In the genomic region with DNA sequence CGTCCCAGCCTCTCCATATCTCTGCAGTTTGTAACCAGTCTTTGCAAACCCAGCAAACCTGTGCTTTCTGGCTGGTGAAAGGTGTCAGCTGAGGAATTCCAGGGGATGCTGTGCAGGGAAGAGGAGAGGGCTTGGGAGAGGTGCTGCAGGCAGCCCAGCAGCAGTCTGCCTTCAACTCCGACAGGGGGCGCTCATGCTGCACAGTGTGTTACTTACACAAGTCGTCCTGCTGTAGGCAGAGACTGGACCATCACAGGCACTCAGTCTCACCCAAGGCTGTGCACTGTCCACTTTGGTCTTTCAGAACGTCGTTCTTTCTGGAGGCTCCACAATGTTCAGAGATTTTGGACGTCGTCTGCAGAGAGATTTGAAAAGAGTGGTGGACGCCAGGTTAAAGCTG, we compare ENCODE assay signal across 8 mouse cellular contexts.
A peak's percentile ranks its signal among the peaks of the same experiment; 100 is the strongest.
DNase-seq lines count a peak whose midpoint lies in the region; ATAC-seq and TF ChIP-seq lines count a peak whose summit lies in the region.

No protein-coding gene starts in this region.

- H3K36me3 ChIP-seq in intestine, embryonic 14.5 days (ENCODE audit: control insufficient read depth, insufficient read depth, low read length): no peaks in the 10 kb centered on the region
- no peaks in the 10 kb centered on the region for H3K36me3 ChIP-seq in intestine, embryonic 16.5 days (ENCODE audit: control insufficient read depth, insufficient read depth, low read length)
- no peaks in the 10 kb centered on the region for H3K36me3 ChIP-seq in hindbrain, embryonic 15.5 days
- no peaks in the 10 kb centered on the region for H3K36me3 ChIP-seq in lung, postnatal 0 days (ENCODE audit: insufficient read depth, low read length)

- no peak for ATAC-seq in intestine, embryonic 14.5 days (replicated peaks; ENCODE audit: low FRiP score, low TSS enrichment, low read depth)
- ATAC-seq in intestine, embryonic 16.5 days: no peak
- ATAC-seq in hindbrain, embryonic 15.5 days (ENCODE audit: low FRiP score, low read depth): peak; percentile 60; the same call in 1 of the 2 replicates
- no peak for ATAC-seq in lung, postnatal 0 days
- no peak for ATAC-seq in erythroblast, adult 5-6 weeks (replicated peaks; ENCODE audit: low FRiP score, poor library complexity, severe bottlenecking)

- H3K4me2 ChIP-seq in intestine, embryonic 14.5 days (ENCODE audit: low read length): no peak overlapping the region
- H3K4me2 ChIP-seq in intestine, embryonic 16.5 days (ENCODE audit: low read depth, low read length): no peak overlapping the region
- no peak overlapping the region for H3K4me2 ChIP-seq in hindbrain, embryonic 15.5 days
- H3K4me2 ChIP-seq in lung, postnatal 0 days (replicated peaks; ENCODE audit: low read depth, low read length): no peak overlapping the region

- no peaks in the 10 kb centered on the region for H3K27me3 ChIP-seq in intestine, embryonic 14.5 days (replicated peaks; ENCODE audit: control insufficient read depth, insufficient read depth, low read length)
- no peaks in the 10 kb centered on the region for H3K27me3 ChIP-seq in intestine, embryonic 16.5 days (replicated peaks; ENCODE audit: control insufficient read depth, insufficient read depth, low read length)
- H3K27me3 ChIP-seq in hindbrain, embryonic 15.5 days: no peaks in the 10 kb centered on the region
- H3K27me3 ChIP-seq in lung, postnatal 0 days (replicated peaks; ENCODE audit: insufficient read depth, low read length): no peaks in the 10 kb centered on the region

- no peak overlapping the region for H3K27ac ChIP-seq in intestine, embryonic 14.5 days (ENCODE audit: low read depth)
- no peak overlapping the region for H3K27ac ChIP-seq in intestine, embryonic 16.5 days (ENCODE audit: low read length)
- no peak overlapping the region for H3K27ac ChIP-seq in hindbrain, embryonic 15.5 days (replicated peaks)
- no peak overlapping the region for H3K27ac ChIP-seq in lung, postnatal 0 days (ENCODE audit: low read length)

- peak; percentile 41 for TF ChIP-seq CTCF in lung, postnatal 0 days (IDR thresholded peaks at IDR 0.05)

- no peak overlapping the region for H3K4me3 ChIP-seq in intestine, embryonic 14.5 days (ENCODE audit: low read depth, low read length)
- no peak overlapping the region for H3K4me3 ChIP-seq in intestine, embryonic 16.5 days (ENCODE audit: low read length)
- no peak overlapping the region for H3K4me3 ChIP-seq in hindbrain, embryonic 15.5 days
- H3K4me3 ChIP-seq in lung, postnatal 0 days (ENCODE audit: low read depth, low read length): no peak overlapping the region

- no peak for TF ChIP-seq EP300 in lung, postnatal 0 days (IDR thresholded peaks at IDR 0.05)

- H3K9ac ChIP-seq in intestine, embryonic 14.5 days (ENCODE audit: low read length): no peak overlapping the region
- H3K9ac ChIP-seq in intestine, embryonic 16.5 days (ENCODE audit: low read depth, low read length): no peak overlapping the region
- H3K9ac ChIP-seq in hindbrain, embryonic 15.5 days: no peak overlapping the region
- H3K9ac ChIP-seq in lung, postnatal 0 days (replicated peaks; ENCODE audit: low read depth): no peak overlapping the region

- whole genome bisulfite sequencing in intestine, embryonic 14.5 days: 48% methylated on average over 9 of the region's 9 CpGs
- 48% methylated on average over 9 of the region's 9 CpGs for WGBS in intestine, embryonic 16.5 days
- 54% methylated on average over 9 of the region's 9 CpGs for WGBS in hindbrain, embryonic 15.5 days
- 46% methylated on average over 9 of the region's 9 CpGs for WGBS in lung, postnatal 0 days

- H3K4me1 ChIP-seq in intestine, embryonic 14.5 days (replicated peaks; ENCODE audit: control insufficient read depth, insufficient read depth, low read length): no peaks in the 10 kb centered on the region
- no peaks in the 10 kb centered on the region for H3K4me1 ChIP-seq in intestine, embryonic 16.5 days (ENCODE audit: control insufficient read depth, insufficient read depth, low read length)
- H3K4me1 ChIP-seq in hindbrain, embryonic 15.5 days (replicated peaks): no peaks in the 10 kb centered on the region
- no peaks in the 10 kb centered on the region for H3K4me1 ChIP-seq in lung, postnatal 0 days (ENCODE audit: insufficient read depth, low read depth, low read length)

- no peaks in the 10 kb centered on the region for H3K9me3 ChIP-seq in intestine, embryonic 14.5 days (ENCODE audit: control insufficient read depth, low read length)
- no peaks in the 10 kb centered on the region for H3K9me3 ChIP-seq in intestine, embryonic 16.5 days (ENCODE audit: control insufficient read depth, low read length)
- H3K9me3 ChIP-seq in hindbrain, embryonic 15.5 days: no peaks in the 10 kb centered on the region
- no peaks in the 10 kb centered on the region for H3K9me3 ChIP-seq in lung, postnatal 0 days (ENCODE audit: low read length)

- peak; percentile 61 for DNase-seq in intestine, embryonic 14.5 days (ENCODE audit: low spot score)
- DNase-seq in R1 (ENCODE audit: low read depth, low spot score): peak; percentile 70
- DNase-seq in cerebellum, postnatal 14 days: peak; percentile 92 to 95
- DNase-seq in lung, postnatal 0 days (ENCODE audit: low spot score): no peak
- peak; percentile 76 for DNase-seq in right cerebral cortex, postnatal 4 days
